Mouse (Mus musculus) midbrain, embryonic 13.5 days (tissue): ENCODE results near the gene Cuedc1. TPM values are rescaled to one million over a fixed set of nuclear protein-coding genes. Genes with fewer than 3 reads are reported as not detected.

ENCODE experiments used
- ATAC-seq: fragments of 200-750 bp; cut with Nextera tagmentation; 2 replicates; pipeline ENCODE4 v1.8.0; 2017; ENCODE audit warnings: mild to moderate bottlenecking, moderate TSS enrichment, moderate library complexity
- H3K27ac ChIP-seq: fragments of 300-500 bp; sonication (generic); 2 replicates; pipeline ENCODE4 v1.5.1; 2015; ENCODE audit warnings: inconsistent platforms, mild to moderate bottlenecking, moderate library complexity
- H3K27me3 ChIP-seq: fragments of 300-500 bp; sonication (generic); 2 replicates; pipeline ENCODE4 v1.6.1; 2015; ENCODE audit warnings: mild to moderate bottlenecking, inconsistent platforms
- H3K36me3 ChIP-seq: fragments of 300-500 bp; sonication (generic); 2 replicates; pipeline ENCODE4 v1.6.1; 2015; ENCODE audit warnings: mild to moderate bottlenecking, inconsistent platforms
- H3K4me1 ChIP-seq: fragments of 300-500 bp; sonication (generic); replicated peaks from 2 replicates; pipeline ENCODE4 v1.6.1; 2015; ENCODE audit warnings: inconsistent platforms
- H3K4me2 ChIP-seq: fragments of 300-500 bp; sonication (generic); replicated peaks from 2 replicates; pipeline ENCODE4 v1.6.1; 2015; ENCODE audit warnings: moderate library complexity, mild to moderate bottlenecking, inconsistent platforms
- H3K4me3 ChIP-seq: fragments of 300-500 bp; sonication (generic); replicated peaks from 2 replicates; pipeline ENCODE4 v1.5.1; 2015; ENCODE audit warnings: mild to moderate bottlenecking, inconsistent platforms
- H3K9ac ChIP-seq: fragments of 300-500 bp; sonication (generic); replicated peaks from 2 replicates; pipeline ENCODE4 v1.6.1; 2015; ENCODE audit warnings: mild to moderate bottlenecking, inconsistent platforms
- H3K9me3 ChIP-seq: fragments of 300-500 bp; sonication (generic); 2 replicates; pipeline ENCODE4 v1.6.1; 2016; ENCODE audit warnings: mild to moderate bottlenecking, inconsistent platforms
- WGBS: fragments of 180-500 bp; shearing (Covaris S2); methylation state at CpG from one replicate; pipeline ENCODE4 v1.1.7; 2015; 5-methylcytosine and 5-hydroxymethylcytosine counted together
- polyA plus RNA-seq: library from polyadenylated mRNA; unstranded; fragments of >200 nt; fragmentation: Nextera tagmentation; extraction: Ambion mirVana; gene quantifications from 2 replicates; pipeline ENCODE4 v1.2.1, GENCODE M21; 2015

The Cuedc1 gene
- polyA plus RNA-seq, result 40.6 and 46.1 TPM in 2 replicates

DNA sequence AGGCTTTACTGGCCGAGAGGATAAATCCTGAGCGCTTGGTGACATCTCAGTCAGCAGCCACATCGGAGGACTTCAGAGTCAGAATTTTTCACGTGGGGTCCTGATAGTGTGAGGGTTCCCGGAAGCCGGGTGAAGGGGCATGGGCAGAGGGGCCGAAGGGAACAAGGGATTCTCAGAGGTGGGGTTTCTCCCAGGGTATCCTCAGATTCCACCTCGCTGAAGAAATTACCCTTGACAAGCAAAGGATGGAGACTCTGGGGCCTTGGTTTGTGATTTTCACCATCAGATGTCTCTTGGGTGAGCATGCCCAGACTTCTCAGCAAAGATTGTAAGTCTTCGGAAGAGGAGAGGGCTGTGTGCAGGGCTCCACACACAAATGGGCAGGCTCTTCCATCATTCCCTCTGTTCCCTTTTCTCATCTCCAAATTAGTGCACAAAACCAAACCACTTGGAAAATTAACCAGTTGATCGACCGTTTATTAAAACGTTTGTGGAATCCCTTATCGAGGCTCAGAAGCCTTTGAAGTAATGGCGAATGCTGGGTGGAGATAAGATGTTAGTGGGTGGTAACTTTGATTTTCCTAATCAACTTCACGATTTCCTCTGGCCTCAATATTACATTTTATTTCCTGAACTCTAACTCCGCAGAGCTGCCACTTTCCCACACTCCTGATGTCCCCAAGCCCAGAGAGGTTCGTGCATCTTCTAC, at the start of gene Cuedc1:
TSS of gene Cuedc1 (plus strand) at position 38 of the 709 bp plus-strand sequence.
- ATAC-seq, result no peak
- H3K27ac ChIP-seq, result peak within 1 kb of the TSS; percentile 90
- H3K27me3 ChIP-seq, result peaks cover 13% of the 10 kb centered on the region
- H3K4me3 ChIP-seq, result peak within 1 kb of the TSS; percentile 81
- WGBS, result 22% methylated on average over 17 of the region's 17 CpGs
- H3K4me2 ChIP-seq, result peak within 1 kb of the TSS; percentile 82
- no peaks in the 10 kb centered on the region for H3K36me3 ChIP-seq
- H3K9ac ChIP-seq, result peak within 1 kb of the TSS; percentile 96
- no peaks in the 10 kb centered on the region for H3K9me3 ChIP-seq
- peaks cover 43% of the 10 kb centered on the region for H3K4me1 ChIP-seq

DNA sequence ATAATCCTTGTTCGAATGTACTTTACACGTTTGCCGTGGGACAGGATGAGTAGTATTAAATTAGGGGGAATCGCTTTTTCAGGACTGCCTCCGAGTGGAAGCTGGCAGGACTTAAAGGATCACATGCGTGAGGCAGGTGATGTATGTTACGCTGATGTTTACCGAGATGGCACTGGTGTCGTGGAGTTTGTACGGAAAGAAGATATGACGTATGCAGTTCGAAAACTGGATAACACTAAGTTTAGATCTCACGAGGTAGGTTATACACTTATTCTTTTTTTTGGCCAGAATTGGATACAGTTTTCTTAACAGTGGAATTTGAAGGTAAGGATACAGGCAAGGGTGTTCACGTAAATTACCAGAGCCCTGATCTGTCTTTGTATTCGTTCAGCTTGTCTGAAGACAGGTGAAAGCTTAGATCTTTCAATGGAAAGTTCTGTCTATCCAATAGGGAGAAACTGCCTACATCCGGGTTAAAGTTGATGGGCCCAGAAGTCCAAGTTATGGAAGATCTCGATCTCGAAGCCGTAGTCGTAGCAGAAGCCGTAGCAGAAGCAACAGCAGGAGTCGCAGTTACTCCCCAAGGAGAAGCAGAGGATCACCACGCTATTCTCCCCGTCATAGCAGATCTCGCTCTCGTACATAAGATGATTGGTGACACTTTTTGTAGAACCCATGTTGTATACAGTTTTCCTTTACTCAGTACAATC, 48.7 kb upstream of the Cuedc1 start:
- Histone ChIP-seq H3K4me2 (peak overlapping the region; percentile 90), H3K4me1 (peaks cover 48% of the 10 kb centered on the region), H3K27me3 (no peaks in the 10 kb centered on the region), H3K9me3 (no peaks in the 10 kb centered on the region), H3K27ac (no peak overlapping the region), H3K9ac (peak overlapping the region; percentile 99), H3K4me3 (peak overlapping the region; percentile 96), H3K36me3 (peaks cover 19% of the 10 kb centered on the region)
- no peak for ATAC-seq
- 22% methylated on average over 26 of the region's 26 CpGs for WGBS

DNA sequence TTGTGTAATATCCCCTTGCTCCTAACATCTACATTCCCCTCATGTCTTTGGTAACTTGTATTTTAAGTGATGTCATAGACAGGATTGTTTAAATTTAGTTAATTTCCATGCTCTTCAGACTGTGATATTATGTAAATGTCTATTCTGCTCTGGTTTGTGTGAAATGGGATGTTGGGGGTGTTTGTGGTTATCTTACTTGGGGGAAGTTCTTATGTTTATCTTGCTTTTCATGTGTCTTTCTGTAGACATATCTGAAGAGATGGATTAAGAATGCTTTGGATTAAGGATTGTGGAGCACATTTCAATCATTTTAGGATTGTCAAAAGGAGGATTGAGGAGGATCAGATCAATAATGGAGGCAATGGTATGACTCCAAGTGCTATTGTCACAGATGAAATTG, 48.1 kb upstream of the Cuedc1 start:
- no peaks in the 10 kb centered on the region for H3K27me3 ChIP-seq
- ATAC-seq, result no peak
- H3K9ac ChIP-seq, result peak overlapping the region; percentile 99; the same call in 1 of the 2 replicates
- H3K27ac ChIP-seq, result no peak overlapping the region
- peaks cover 19% of the 10 kb centered on the region for H3K36me3 ChIP-seq
- H3K9me3 ChIP-seq, result no peaks in the 10 kb centered on the region
- H3K4me1 ChIP-seq, result peaks cover 48% of the 10 kb centered on the region
- peak overlapping the region; percentile 90 for H3K4me2 ChIP-seq
- H3K4me3 ChIP-seq, result peak overlapping the region; percentile 96

DNA sequence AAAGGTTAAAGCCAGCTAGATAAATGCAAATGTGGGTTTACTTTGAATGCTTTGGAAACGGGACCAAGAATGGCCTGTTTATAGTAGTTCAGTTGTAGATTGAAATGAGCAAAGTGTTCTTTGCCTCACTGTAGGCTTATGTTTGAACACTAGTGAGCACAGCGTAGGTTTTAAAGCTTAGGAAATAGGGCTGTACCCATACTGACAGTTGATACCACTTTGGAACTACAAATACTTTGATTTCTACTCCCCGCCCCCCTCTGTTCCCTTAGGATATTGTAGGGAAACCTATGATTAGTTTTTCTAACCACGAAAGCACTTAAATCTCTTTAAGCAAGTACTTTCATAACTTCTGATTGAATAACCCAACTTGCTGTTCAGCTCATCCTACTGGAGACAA, 45.2 kb upstream of the Cuedc1 start:
- no peak overlapping the region for H3K4me3 ChIP-seq
- H3K27ac ChIP-seq, result no peak overlapping the region
- no peak overlapping the region for H3K9ac ChIP-seq
- no peak for ATAC-seq
- no peaks in the 10 kb centered on the region for H3K9me3 ChIP-seq
- 78% methylated on average over 4 of the region's 4 CpGs for WGBS
- no peak overlapping the region for H3K4me2 ChIP-seq
- peaks cover 36% of the 10 kb centered on the region for H3K4me1 ChIP-seq
- H3K27me3 ChIP-seq, result no peaks in the 10 kb centered on the region
- H3K36me3 ChIP-seq, result peaks cover 19% of the 10 kb centered on the region

DNA sequence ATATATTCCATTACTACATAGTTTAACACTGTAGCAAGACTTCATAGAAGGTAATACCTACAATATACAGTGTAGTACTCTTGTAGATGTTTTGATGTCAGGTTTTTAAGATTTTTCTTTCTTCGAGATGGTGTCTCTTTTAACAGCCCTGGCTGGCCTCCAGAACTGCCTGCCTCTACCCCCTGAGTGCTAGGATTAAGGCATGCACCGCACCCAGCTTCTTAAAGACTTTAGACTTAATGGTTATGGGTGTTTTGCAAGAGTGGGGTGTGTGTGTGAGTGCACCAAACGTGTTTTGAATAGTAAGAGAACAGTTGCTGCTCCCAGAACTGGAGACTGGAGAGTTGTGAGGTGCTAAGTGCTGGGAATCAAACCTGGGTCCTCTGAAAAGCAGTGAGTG, 44.0 kb upstream of the Cuedc1 start:
- Histone ChIP-seq H3K4me1 (peaks cover 35% of the 10 kb centered on the region), H3K27ac (no peak overlapping the region), H3K4me3 (no peak overlapping the region), H3K36me3 (peaks cover 19% of the 10 kb centered on the region), H3K9ac (no peak overlapping the region), H3K4me2 (no peak overlapping the region), H3K9me3 (no peaks in the 10 kb centered on the region), H3K27me3 (no peaks in the 10 kb centered on the region)
- 60% methylated on average over 3 of the region's 3 CpGs for WGBS
- ATAC-seq, result no peak

DNA sequence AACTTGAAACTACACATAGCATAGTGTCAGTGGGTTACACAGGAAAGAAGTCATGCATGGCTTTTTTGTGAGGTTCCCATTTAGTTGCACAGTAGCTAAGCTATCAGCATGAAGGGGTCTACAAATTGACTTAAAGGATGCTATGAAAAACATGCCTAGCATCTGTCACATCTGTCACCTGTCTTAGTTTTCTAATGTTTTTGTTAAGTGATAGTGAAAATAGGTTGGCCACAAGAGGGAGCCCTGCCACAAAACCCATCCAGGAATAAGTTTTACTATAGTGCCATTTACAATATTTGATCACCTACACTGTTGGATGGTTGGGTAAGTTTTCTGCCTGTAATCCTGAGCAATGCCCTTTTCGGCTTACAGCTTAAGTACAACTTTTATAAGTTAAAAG, 43.3 kb upstream of the Cuedc1 start:
- Histone ChIP-seq H3K27me3 (no peaks in the 10 kb centered on the region), H3K36me3 (peaks cover 12% of the 10 kb centered on the region; the same call in 1 of the 2 replicates), H3K4me3 (no peak overlapping the region), H3K27ac (no peak overlapping the region), H3K9me3 (no peaks in the 10 kb centered on the region), H3K4me1 (peaks cover 27% of the 10 kb centered on the region), H3K9ac (no peak overlapping the region), H3K4me2 (no peak overlapping the region)
- WGBS, result 85% methylated on average over 1 of the region's 1 CpGs
- peak; percentile 45; the same call in 1 of the 2 replicates for ATAC-seq

DNA sequence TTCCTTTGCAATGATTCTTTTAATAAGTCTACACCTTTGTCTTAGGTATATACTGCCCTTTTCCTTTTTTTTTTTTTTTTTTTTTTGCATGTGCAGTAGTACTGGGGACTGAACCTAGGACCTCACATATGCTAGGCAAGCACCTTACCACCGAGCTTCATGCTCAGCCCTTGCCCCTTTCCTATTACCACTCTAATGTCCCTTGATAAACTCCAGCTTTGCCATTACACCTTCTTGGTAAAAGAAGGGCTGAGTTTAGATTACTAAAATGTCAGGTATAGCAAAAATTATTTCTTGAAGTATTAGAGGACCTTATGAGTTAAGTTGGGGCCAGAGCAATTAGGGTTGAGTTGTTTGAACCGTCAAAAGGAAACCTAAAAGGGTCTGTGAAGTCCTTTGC, 42.1 kb upstream of the Cuedc1 start:
- H3K27ac ChIP-seq, result no peak overlapping the region
- H3K27me3 ChIP-seq, result no peaks in the 10 kb centered on the region
- ATAC-seq, result no peak
- no peaks in the 10 kb centered on the region for H3K9me3 ChIP-seq
- peaks cover 15% of the 10 kb centered on the region for H3K4me1 ChIP-seq
- no peak overlapping the region for H3K4me3 ChIP-seq
- H3K4me2 ChIP-seq, result no peak overlapping the region
- no peak overlapping the region for H3K9ac ChIP-seq
- peaks cover 4% of the 10 kb centered on the region; the same call in 1 of the 2 replicates for H3K36me3 ChIP-seq
- 85% methylated on average over 2 of the region's 2 CpGs for WGBS

DNA sequence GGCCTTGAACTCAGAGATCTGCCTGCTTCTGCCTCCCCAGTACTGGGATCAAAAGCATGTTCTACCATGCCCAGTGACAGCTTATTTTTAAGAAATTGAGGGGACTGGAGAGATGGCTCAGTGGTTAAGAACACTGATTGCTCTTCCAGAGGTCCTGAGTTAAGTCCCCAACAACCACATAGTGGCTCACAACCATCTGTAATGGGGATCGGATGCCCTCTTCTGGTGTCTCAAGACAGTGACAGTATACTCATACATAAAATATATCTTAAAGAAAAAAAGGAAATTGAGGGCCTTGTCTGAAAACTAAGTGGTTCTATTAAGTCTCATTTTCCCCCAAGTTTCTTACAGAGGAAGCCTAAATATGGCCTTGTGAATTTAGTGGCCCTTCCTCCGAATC, 40.1 kb upstream of the Cuedc1 start:
- WGBS, result 80% methylated on average over 2 of the region's 2 CpGs
- H3K36me3 ChIP-seq, result no peaks in the 10 kb centered on the region; the same call in 1 of the 2 replicates
- peaks cover under 1% of the 10 kb centered on the region; the same call in 1 of the 2 replicates for H3K4me1 ChIP-seq
- H3K27ac ChIP-seq, result no peak overlapping the region
- no peak for ATAC-seq
- H3K9me3 ChIP-seq, result no peaks in the 10 kb centered on the region
- no peaks in the 10 kb centered on the region for H3K27me3 ChIP-seq
- no peak overlapping the region for H3K4me2 ChIP-seq
- no peak overlapping the region for H3K4me3 ChIP-seq
- no peak overlapping the region for H3K9ac ChIP-seq

DNA sequence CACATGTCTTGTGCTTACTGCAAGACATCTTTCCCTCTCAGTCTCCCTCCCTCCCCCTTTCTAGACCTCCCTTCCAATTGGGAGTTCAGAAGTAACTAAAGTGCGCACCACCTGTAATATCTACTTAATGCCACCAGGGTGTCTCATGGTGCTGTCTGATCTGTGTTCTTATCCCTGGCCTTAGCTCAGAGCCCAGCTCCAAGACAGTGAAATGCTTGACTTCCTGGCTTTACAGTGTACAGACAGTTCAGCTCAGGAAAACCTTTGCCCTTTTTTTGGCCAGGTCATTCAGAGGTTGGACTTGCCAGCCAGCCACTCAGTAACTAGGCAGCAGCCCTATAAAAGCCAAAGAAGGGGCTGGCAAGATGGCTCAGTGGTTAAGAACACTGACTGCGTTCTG, 38.7 kb upstream of the Cuedc1 start:
- Histone ChIP-seq H3K4me3 (no peak overlapping the region), H3K27me3 (no peaks in the 10 kb centered on the region), H3K9me3 (no peaks in the 10 kb centered on the region), H3K4me2 (no peak overlapping the region), H3K9ac (no peak overlapping the region), H3K4me1 (no peaks in the 10 kb centered on the region), H3K36me3 (no peaks in the 10 kb centered on the region), H3K27ac (no peak overlapping the region)
- WGBS, result 46% methylated on average over 2 of the region's 2 CpGs
- ATAC-seq, result peak; percentile 86

DNA sequence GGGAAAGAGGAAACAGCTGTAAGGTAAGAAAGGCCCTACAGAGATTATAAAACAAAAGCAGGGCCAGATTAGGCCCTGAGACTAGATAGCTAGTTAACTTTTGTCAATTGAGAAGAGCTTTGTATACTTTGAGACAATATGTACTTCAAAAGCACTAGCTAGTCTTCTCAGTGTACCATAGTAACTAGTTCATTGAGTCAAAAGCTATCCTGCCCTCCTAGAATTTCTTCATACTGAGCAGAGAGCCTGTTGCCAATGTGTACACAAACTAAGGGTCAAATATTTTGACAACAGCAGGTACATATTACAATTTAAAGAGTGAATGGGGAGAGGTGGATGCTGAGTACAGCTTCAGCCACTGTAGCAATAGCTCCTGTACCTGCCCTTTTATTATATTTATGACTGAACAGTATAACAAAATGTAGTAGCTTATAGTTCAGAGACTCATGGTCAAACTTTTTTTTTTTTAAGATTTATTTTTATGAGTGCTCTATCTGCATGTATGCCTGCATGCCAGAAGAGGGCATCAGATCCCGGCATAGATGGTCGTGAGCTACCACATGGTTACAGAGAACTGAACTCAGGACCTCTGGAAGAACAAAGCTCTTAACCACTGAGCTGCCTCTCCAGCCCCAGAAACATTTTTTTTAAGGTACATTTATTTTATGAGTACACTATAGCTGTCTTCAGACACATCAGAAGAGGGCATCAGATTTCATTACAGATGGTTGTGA, 35.8 kb upstream of the Cuedc1 start:
- no peaks in the 10 kb centered on the region for H3K36me3 ChIP-seq
- no peak overlapping the region for H3K27ac ChIP-seq
- H3K4me3 ChIP-seq, result no peak overlapping the region
- H3K27me3 ChIP-seq, result no peaks in the 10 kb centered on the region
- 80% methylated on average over 2 of the region's 2 CpGs for WGBS
- no peaks in the 10 kb centered on the region for H3K9me3 ChIP-seq
- no peak overlapping the region for H3K9ac ChIP-seq
- peaks cover 5% of the 10 kb centered on the region; the same call in 1 of the 2 replicates for H3K4me1 ChIP-seq
- no peak overlapping the region for H3K4me2 ChIP-seq
- no peak for ATAC-seq

DNA sequence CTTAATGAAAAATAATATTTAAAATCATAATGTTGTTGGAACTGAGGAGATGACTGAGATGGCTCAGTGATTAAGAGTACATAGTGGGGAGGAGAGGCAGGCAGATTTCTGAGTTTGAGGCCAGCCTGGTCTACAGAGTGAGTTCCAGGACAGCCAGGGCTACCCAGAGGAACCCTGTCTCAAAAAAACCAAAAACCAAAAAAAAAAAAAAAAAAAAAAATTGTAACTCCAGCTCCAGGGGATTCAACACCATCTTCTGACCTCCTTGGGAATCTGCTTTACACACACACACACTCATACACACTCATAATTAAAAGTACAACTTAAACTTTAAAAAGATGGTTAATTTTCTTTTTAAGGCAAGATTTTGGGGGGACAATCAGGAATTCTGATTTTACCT, 32.1 kb upstream of the Cuedc1 start:
- no peaks in the 10 kb centered on the region for H3K27me3 ChIP-seq
- H3K36me3 ChIP-seq, result no peaks in the 10 kb centered on the region
- no peak overlapping the region for H3K27ac ChIP-seq
- no peak overlapping the region for H3K4me2 ChIP-seq
- ATAC-seq, result no peak
- H3K9ac ChIP-seq, result no peak overlapping the region
- no peak overlapping the region for H3K4me3 ChIP-seq
- peaks cover 25% of the 10 kb centered on the region for H3K4me1 ChIP-seq
- H3K9me3 ChIP-seq, result no peaks in the 10 kb centered on the region

DNA sequence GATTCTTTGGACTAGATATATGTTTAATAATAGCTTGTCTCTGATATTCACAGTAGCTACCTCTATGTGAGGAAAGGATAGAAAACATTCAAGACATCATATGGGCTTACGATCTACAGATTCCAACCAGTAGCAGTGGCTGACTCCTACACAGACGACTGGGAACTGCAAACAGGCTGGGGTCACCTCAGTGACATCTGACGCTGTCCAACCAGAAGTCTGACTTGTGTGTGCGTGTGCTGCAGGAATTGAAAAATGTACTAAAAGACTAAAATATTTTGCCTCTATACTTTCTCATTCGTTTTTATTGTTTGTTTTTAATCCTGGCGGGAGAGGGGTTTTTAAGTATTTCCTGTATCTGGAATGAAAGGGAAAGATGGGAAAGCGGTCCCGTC, 30.7 kb upstream of the Cuedc1 start:
- ATAC-seq, result no peak
- no peaks in the 10 kb centered on the region for H3K9me3 ChIP-seq
- peaks cover 40% of the 10 kb centered on the region for H3K4me1 ChIP-seq
- 3% methylated on average over 8 of the region's 8 CpGs for WGBS
- no peaks in the 10 kb centered on the region for H3K27me3 ChIP-seq
- H3K36me3 ChIP-seq, result no peaks in the 10 kb centered on the region
- peak overlapping the region; percentile 99 for H3K4me3 ChIP-seq
- peak overlapping the region; percentile 80 for H3K4me2 ChIP-seq
- H3K27ac ChIP-seq, result peak overlapping the region; percentile 99
- H3K9ac ChIP-seq, result peak overlapping the region; percentile 98
